Mouse (Mus musculus): ENCODE results near the gene Ercc8. TPM values are rescaled to one million over a fixed set of nuclear protein-coding genes. Genes with fewer than 3 reads are reported as not detected.
A peak's percentile ranks its signal among the peaks of the same experiment; 100 is the strongest.

Gene Ercc8
- polyA plus RNA-seq, 1 experiment = 20.2 TPM

GRCm38 (mm10) chr13:108123109-108123723 lies 35.3 kb upstream of the Ercc8 start:
- H3K27me3 ChIP-seq (ENCODE audit: control insufficient read depth, insufficient read depth, low read length) = no peaks in the 10 kb centered on the region
- no peak for TF ChIP-seq POLR2A (IDR thresholded peaks at IDR 0.05; ENCODE audit: borderline replicate concordance, insufficient read depth, low read length)
- TF ChIP-seq CTCF (IDR thresholded peaks at IDR 0.05; ENCODE audit: borderline replicate concordance, insufficient read depth, low read depth, low read length) = no peak
- peaks cover under 1% of the 10 kb centered on the region; the same call in 1 of the 2 replicates for H3K4me1 ChIP-seq (ENCODE audit: control insufficient read depth, insufficient read depth, low read length)
- no peak overlapping the region for H3K4me3 ChIP-seq (replicated peaks; ENCODE audit: insufficient read depth, low read depth, low read length)
- H3K27ac ChIP-seq (ENCODE audit: insufficient read depth, low read length) = no peak overlapping the region
- 69% methylated on average over 15 of the region's 15 CpGs for WGBS
- DNase-seq = no peak

DNA sequence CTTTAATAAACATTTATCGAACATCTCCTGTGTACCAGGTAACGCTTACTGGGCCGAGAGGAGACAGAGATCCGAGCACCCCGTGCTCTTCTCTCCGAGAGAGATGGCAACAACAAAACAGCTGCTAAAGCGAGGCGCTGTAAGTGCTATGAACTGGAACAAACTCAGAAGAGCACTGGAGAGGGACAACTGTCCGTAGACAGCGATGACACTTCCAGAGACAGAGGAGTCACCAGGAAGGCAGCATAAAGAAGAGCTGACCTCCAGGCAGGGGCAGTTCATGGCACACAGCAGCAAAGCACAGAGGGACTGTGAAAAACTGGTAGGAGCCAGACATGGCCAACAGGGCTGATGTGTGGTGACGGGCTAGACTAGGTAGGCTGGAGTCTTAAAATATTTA lies 34.4 kb upstream of the Ercc8 start:
- Histone ChIP-seq H3K27ac (ENCODE audit: insufficient read depth, low read length) (no peak overlapping the region), H3K27me3 (ENCODE audit: control insufficient read depth, insufficient read depth, low read length) (no peaks in the 10 kb centered on the region), H3K4me1 (ENCODE audit: control insufficient read depth, insufficient read depth, low read length) (no peaks in the 10 kb centered on the region), H3K4me3 (replicated peaks; ENCODE audit: insufficient read depth, low read depth, low read length) (no peak overlapping the region)
- TF ChIP-seq POLR2A (IDR thresholded peaks at IDR 0.05; ENCODE audit: borderline replicate concordance, insufficient read depth, low read length) (no peak), CTCF (IDR thresholded peaks at IDR 0.05; ENCODE audit: borderline replicate concordance, insufficient read depth, low read depth, low read length) (no peak)
- no peak for DNase-seq
- 60% methylated on average over 11 of the region's 11 CpGs for WGBS

GRCm38 (mm10) chr13:108126246-108126645 lies 32.3 kb upstream of the Ercc8 start:
- TF ChIP-seq CTCF (IDR thresholded peaks at IDR 0.05; ENCODE audit: borderline replicate concordance, insufficient read depth, low read depth, low read length) = no peak
- TF ChIP-seq POLR2A (IDR thresholded peaks at IDR 0.05; ENCODE audit: borderline replicate concordance, insufficient read depth, low read length) = no peak
- WGBS = 96% methylated on average over 2 of the region's 2 CpGs
- no peak overlapping the region for H3K4me3 ChIP-seq (replicated peaks; ENCODE audit: insufficient read depth, low read depth, low read length)
- no peak for DNase-seq
- no peaks in the 10 kb centered on the region for H3K27me3 ChIP-seq (ENCODE audit: control insufficient read depth, insufficient read depth, low read length)
- no peak overlapping the region for H3K27ac ChIP-seq (ENCODE audit: insufficient read depth, low read length)
- no peaks in the 10 kb centered on the region for H3K4me1 ChIP-seq (ENCODE audit: control insufficient read depth, insufficient read depth, low read length)

DNA sequence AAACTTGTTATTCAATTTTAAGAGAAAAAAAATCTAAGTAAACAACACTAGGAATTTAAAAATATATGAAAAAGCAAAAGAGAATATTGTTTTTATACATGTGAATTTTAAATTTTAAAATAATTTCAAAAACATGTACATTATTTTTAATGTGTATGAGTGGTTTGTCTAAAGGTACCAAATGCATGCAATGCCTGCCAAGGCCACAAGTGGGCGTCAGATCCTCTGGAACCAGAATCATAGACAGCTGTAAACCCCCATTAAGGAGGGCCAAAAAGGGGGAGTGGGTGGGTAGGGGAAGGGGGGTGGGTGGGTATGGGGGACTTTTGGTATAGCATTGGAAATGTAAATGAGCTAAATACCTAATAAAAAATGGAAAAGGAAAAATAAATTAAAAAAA lies 31.4 kb upstream of the Ercc8 start:
- Histone ChIP-seq H3K4me1 (ENCODE audit: control insufficient read depth, insufficient read depth, low read length) (no peaks in the 10 kb centered on the region), H3K27me3 (ENCODE audit: control insufficient read depth, insufficient read depth, low read length) (no peaks in the 10 kb centered on the region), H3K4me3 (replicated peaks; ENCODE audit: insufficient read depth, low read depth, low read length) (no peak overlapping the region), H3K27ac (ENCODE audit: insufficient read depth, low read length) (no peak overlapping the region)
- peak; percentile 52; the same call in 1 of the 2 replicates for TF ChIP-seq CTCF (IDR thresholded peaks at IDR 0.05; ENCODE audit: borderline replicate concordance, insufficient read depth, low read depth, low read length)
- TF ChIP-seq POLR2A (IDR thresholded peaks at IDR 0.05; ENCODE audit: borderline replicate concordance, insufficient read depth, low read length) = no peak
- WGBS = 11% methylated on average over 1 of the region's 1 CpGs
- DNase-seq = no peak

GRCm38 (mm10) chr13:108127883-108128282 lies 30.6 kb upstream of the Ercc8 start:
- no peak overlapping the region for H3K4me3 ChIP-seq (replicated peaks; ENCODE audit: insufficient read depth, low read depth, low read length)
- WGBS = 34% methylated on average over 1 of the region's 1 CpGs
- H3K27ac ChIP-seq (ENCODE audit: insufficient read depth, low read length) = no peak overlapping the region
- TF ChIP-seq POLR2A (IDR thresholded peaks at IDR 0.05; ENCODE audit: borderline replicate concordance, insufficient read depth, low read length) = no peak
- TF ChIP-seq CTCF (IDR thresholded peaks at IDR 0.05; ENCODE audit: borderline replicate concordance, insufficient read depth, low read depth, low read length) = no peak
- H3K27me3 ChIP-seq (ENCODE audit: control insufficient read depth, insufficient read depth, low read length) = no peaks in the 10 kb centered on the region
- no peak for DNase-seq
- H3K4me1 ChIP-seq (ENCODE audit: control insufficient read depth, insufficient read depth, low read length) = no peaks in the 10 kb centered on the region

- Histone ChIP-seq H3K27ac (ENCODE audit: insufficient read depth, low read length) (no peak overlapping the region), H3K27me3 (ENCODE audit: control insufficient read depth, insufficient read depth, low read length) (no peaks in the 10 kb centered on the region), H3K4me1 (ENCODE audit: control insufficient read depth, insufficient read depth, low read length) (no peaks in the 10 kb centered on the region), H3K4me3 (replicated peaks; ENCODE audit: insufficient read depth, low read depth, low read length) (no peak overlapping the region)
- 59% methylated on average over 7 of the region's 7 CpGs for WGBS
- no peak for TF ChIP-seq CTCF (IDR thresholded peaks at IDR 0.05; ENCODE audit: borderline replicate concordance, insufficient read depth, low read depth, low read length)
- TF ChIP-seq POLR2A (IDR thresholded peaks at IDR 0.05; ENCODE audit: borderline replicate concordance, insufficient read depth, low read length) = no peak
- no peak for DNase-seq
These were observed 29.5 kb upstream of the Ercc8 start for GRCm38 (mm10) chr13:108129070-108129469.

GRCm38 (mm10) chr13:108130737-108131136 lies 27.8 kb upstream of the Ercc8 start:
- 92% methylated on average over 5 of the region's 5 CpGs for WGBS
- TF ChIP-seq POLR2A (IDR thresholded peaks at IDR 0.05; ENCODE audit: borderline replicate concordance, insufficient read depth, low read length) (no peak), CTCF (IDR thresholded peaks at IDR 0.05; ENCODE audit: borderline replicate concordance, insufficient read depth, low read depth, low read length) (no peak)
- no peak for DNase-seq

GRCm38 (mm10) chr13:108132031-108132819 lies 26.3 kb upstream of the Ercc8 start:
- Histone ChIP-seq H3K4me3 (replicated peaks; ENCODE audit: insufficient read depth, low read depth, low read length) (no peak overlapping the region), H3K27me3 (ENCODE audit: control insufficient read depth, insufficient read depth, low read length) (no peaks in the 10 kb centered on the region), H3K27ac (ENCODE audit: insufficient read depth, low read length) (no peak overlapping the region), H3K4me1 (ENCODE audit: control insufficient read depth, insufficient read depth, low read length) (no peaks in the 10 kb centered on the region)
- WGBS = 83% methylated on average over 6 of the region's 6 CpGs
- no peak for TF ChIP-seq CTCF (IDR thresholded peaks at IDR 0.05; ENCODE audit: borderline replicate concordance, insufficient read depth, low read depth, low read length)
- TF ChIP-seq POLR2A (IDR thresholded peaks at IDR 0.05; ENCODE audit: borderline replicate concordance, insufficient read depth, low read length) = no peak
- no peak for DNase-seq

More at GRCm38 (mm10) chr13:108130737-108131136, 27.8 kb upstream of the Ercc8 start:
- H3K4me3 ChIP-seq (replicated peaks; ENCODE audit: insufficient read depth, low read depth, low read length) = no peak overlapping the region
- H3K27ac ChIP-seq (ENCODE audit: insufficient read depth, low read length) = no peak overlapping the region
- H3K27me3 ChIP-seq (ENCODE audit: control insufficient read depth, insufficient read depth, low read length) = no peaks in the 10 kb centered on the region
- no peaks in the 10 kb centered on the region for H3K4me1 ChIP-seq (ENCODE audit: control insufficient read depth, insufficient read depth, low read length)
